Mouse (Mus musculus): ENCODE results near the gene Ddah2.

Gene Ddah2

DNA sequence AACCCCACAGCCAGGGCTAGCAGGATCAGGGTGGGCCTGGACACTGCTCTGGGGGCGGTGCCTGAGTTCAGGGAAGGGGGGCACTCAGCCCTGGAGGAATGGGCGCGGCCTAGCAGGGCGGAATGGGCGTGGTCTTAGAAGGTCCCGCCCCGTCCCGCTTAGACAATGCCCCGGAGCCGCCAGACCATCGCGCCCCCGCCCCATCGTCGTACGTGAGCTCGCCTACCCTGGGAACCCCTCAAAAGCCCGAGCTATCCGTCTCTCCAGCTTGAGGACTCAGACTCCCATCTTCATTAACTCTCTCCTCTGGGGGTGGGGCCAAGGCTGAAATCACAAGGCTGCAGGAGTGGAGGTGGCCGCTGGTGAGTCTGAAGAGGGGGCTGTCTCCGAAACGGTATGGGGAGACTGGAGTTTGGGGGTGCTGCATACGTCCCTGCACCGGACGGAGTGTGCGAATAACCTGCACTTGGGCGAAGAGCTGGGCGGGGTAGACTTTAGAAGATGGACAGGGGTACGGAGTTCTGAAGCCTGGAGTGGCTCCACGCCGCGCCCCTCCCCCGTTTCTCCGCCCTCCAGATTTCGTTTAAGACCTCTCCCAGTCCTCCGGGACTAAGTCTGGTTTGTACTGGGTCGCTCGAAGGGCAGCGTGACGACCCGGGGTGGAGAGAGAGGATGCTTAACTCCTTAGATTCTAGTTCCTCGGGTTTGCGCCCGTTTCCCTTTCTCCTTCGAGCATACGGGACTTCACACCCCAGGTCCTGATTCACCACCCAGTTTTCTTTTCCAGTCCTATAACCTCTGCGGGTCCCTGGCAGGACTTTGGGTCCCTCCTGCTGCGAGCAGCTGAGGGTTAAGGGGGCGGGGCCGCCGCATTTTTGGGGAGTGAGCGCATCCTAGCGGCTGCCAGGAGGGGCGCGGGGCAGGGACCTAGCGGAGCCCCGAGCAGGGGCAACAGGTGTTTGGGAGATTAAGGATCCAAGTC is at the start of gene Ddah2:
Gene Ddah2 (plus strand): TSS at position 125 of the 982 bp plus-strand sequence.
- in situ Hi-C loops (cut with MboI; ENCODE audit: low sequenced_read_pairs): no loop called here

DNA sequence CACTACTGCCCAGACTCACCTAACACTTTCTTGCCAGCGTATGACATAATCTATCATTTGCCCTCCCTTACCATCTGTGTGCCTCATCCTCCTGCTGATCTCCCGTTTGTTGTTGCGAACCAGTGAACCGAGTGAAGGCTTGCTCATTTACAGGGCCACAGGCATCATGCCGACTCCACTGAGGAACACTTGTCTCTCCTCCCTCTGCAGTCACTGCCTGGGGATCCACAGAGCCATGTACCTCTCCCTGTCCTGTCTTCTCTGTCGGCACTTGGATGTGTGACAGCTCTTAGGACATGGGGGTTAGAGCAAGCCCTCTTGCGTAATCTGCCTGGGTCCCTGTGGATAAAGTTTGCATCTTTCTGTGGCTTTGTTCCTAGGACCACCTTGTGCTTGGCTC is 49.2 kb upstream of the Ddah2 start:
- in situ Hi-C loops (cut with MboI; ENCODE audit: low sequenced_read_pairs): no loop called here

DNA sequence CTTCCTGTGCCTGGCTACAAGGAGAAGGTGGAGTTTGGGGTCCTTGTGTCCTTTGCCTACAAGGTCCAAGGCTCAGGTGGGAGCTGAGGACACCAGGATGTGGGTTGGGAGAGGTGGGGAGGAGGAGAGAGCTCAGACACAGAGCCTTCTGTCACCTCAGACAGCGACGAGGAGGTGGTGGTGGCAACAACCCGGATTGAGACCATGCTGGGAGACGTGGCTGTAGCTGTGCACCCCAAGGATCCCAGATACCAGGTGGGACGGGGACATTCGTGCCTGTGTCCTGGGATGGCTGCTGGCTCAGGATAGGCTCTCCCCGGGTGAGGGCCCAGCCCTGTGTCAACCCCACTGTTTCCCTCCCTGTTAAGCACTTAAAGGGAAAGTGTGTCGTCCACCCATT is 47.4 kb upstream of the Ddah2 start:
- in situ Hi-C loops (cut with MboI; ENCODE audit: low sequenced_read_pairs): no loop called here

DNA sequence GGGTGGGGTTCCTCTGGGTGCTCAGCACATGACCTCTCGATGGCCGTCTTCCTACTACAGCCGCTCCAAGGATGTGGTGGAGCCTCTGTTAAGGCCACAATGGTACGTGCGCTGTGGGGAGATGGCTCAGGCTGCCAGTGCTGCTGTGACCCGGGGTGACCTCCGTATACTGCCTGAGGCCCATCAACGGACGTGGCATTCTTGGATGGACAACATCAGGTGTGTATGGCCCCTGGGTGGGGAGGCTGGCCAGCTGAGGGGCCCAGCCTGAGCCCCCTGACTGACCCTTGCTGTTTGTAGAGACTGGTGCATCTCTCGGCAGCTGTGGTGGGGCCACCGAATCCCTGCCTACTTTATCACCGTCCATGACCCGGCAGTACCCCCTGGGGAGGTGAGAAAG is 46.4 kb upstream of the Ddah2 start:
- in situ Hi-C loops (cut with MboI; ENCODE audit: low sequenced_read_pairs): no loop called here

GRCm38 (mm10) chr17:35013221-35013620 is 45.6 kb upstream of the Ddah2 start:
- in situ Hi-C loops (cut with MboI; ENCODE audit: low sequenced_read_pairs): no loop called here

DNA sequence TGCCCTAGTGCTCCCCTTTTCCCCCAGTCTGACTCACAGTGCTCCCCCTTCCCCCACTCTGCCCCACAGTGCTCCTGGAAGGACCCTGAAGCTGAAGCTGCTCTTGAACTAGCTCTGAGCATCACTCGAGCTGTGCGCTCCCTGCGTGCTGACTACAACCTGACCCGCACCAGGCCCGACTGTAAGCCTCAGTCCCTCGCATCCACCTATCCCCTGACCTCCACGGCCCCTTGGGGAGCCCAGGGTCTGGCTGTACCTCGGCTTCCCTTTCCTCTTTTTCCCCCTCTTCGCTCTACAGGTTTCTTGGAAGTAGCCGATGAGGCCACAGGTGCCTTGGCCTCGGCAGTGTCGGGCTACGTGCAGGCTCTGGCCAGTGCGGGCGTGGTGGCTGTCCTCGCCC is 43.5 kb upstream of the Ddah2 start:
- in situ Hi-C loops (cut with MboI; ENCODE audit: low sequenced_read_pairs): no loop called here

- in situ Hi-C loops (cut with MboI; ENCODE audit: low sequenced_read_pairs): no loop called here
Measured at GRCm38 (mm10) chr17:35016376-35016775, 42.5 kb upstream of the Ddah2 start, which contains the start of gene Vwa7. TSS of gene Vwa7 (plus strand) at chr17:35016579.

DNA sequence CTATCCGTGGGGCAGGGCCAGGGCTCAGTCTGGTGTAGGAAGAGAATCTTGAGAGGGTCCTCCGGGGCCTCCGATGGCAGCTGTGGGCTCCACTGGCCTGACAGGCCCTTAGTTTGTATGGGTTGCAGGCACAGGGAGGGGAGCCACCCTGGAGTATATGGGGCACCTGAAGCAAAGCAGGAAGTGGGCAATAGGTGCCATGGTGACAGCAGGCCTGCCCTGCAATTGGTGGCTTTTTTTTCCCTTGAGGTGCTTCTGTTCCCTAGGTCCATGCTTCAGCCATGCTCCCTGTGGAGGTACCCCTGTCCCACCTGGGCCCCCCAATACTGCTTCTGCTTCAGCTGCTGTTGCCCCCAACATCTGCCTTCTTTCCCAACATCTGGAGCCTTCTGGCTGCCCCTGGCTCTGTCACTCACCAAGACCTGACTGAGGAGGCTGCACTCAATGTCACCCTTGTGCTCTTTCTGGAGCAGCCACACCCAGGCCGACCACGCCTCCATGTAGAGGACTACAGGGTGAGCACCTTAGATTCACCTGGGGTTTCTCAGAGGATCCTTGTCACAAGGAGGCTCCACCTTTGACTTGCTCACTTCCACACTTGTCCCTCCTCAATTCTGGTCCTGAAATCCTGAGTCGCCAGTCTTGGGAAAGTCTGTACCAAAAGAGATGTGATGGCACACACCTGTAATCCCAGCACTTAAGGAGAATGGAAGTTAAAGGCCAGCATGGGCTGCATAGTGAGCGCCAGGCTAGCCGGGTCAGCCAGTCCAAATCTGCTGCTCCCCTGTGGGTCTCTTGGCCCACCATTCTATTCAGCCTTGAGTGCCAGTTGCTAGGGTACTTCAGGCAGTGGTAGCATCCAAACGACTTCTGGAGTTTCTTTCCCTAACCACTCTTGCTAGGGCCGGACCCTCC is 41.8 kb upstream of the Ddah2 start:
- in situ Hi-C loops (cut with MboI; ENCODE audit: low sequenced_read_pairs): no loop called here

DNA sequence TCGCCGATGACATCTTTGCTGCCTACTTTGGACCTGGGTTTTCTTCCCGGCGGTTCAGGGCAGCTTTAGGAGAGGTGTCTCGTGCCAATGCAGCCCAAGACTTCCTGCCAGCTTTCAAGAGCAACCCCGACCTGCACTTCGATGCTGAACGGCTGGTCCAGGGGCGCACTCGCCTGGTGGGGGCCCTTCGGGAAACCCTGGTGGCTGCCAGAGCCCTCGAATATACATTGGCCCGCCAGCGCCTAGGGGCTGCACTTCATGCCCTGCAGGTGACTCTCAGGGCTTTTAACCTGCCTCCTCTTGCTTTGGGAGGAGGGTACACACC is 41.2 kb upstream of the Ddah2 start:
- in situ Hi-C loops (cut with MboI; ENCODE audit: low sequenced_read_pairs): no loop called here

GRCm38 (mm10) chr17:35018171-35018570 is 40.7 kb upstream of the Ddah2 start:
- in situ Hi-C loops (cut with MboI; ENCODE audit: low sequenced_read_pairs): no loop called here

- in situ Hi-C loops (cut with MboI; ENCODE audit: low sequenced_read_pairs): no loop called here
Measured at GRCm38 (mm10) chr17:35019894-35020293, 38.9 kb upstream of the Ddah2 start.

DNA sequence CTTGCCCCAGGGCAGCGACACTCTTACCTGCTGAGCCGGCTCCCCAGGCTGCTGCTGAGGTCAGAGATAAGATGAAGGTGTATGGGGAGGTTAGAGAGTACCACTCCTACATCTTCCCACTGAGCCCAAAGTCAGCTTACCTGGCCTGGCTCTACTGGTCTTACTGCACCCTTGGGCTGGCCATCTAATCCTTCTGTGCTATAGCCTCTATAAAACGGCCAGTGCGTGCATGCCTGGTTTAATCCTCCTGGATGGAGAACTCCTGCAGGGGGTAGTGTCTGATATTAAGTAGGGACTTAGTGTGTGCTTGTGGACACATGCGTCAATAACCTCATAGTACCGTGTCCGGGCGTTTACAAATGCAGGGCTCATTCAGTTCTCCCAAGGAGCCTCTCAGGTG is 38.3 kb upstream of the Ddah2 start:
- in situ Hi-C loops (cut with MboI; ENCODE audit: low sequenced_read_pairs): no loop called here

DNA sequence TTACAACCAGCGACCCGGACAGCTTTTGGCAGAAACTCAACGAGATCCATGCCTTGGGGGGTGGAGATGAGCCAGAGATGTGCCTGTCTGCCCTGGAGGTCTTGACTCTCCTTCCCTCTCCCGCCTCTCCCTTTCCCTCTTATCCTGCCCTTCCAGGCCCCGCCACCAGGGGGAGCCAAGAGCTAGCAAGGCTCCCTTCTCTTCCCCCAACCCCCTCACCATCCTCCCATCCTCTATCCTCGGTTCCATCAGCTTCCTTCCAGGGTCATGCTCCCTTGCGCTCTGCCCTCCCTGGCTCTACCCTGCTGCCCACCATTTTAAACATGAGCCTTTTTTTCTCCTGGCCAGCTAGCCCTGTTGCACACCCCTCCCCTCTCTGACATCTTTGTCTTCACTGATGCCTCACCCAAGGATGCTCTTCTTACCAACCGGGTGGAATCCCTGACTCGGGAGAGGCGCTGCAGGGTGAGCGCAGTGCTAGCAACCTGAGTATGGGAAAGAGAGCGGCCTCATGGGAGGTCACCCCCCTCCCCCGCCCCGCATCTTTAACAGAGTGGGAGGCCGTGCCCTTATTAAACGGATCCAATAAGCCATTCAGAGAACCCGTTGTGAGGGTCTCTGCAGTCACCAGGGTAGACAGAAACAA is 37.5 kb upstream of the Ddah2 start:
- in situ Hi-C loops (cut with MboI; ENCODE audit: low sequenced_read_pairs): no loop called here

DNA sequence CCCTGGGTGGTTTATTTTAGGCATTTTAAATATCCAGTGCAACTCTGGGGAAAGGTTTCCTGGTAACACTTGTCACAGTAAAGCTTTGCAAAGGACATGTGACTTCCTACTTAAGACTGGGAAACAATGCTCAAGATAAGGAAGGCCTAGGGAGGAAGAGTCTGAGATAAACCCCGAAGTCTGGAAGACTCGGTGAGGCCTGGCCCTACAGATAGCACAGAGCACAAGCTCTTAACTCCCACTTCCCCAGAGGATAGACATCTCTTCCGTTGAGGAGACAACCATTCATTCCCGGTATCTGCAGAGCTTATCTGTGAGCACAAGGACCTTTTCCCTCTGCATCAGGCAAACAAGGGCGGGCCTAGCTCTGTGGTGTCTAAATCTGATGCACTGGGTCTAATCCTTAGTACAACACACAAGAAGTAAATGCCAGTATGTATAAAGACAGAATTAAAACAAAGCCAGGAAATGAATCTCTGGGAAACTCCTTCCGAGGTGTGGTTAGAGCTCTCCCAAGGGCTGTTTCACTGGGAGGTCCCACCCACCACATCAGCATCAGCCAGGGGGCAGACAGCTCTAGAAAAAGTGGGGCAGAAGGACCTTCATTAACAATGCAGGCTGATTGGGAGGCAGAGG is 36.9 kb upstream of the Ddah2 start:
- in situ Hi-C loops (cut with MboI; ENCODE audit: low sequenced_read_pairs): no loop called here

DNA sequence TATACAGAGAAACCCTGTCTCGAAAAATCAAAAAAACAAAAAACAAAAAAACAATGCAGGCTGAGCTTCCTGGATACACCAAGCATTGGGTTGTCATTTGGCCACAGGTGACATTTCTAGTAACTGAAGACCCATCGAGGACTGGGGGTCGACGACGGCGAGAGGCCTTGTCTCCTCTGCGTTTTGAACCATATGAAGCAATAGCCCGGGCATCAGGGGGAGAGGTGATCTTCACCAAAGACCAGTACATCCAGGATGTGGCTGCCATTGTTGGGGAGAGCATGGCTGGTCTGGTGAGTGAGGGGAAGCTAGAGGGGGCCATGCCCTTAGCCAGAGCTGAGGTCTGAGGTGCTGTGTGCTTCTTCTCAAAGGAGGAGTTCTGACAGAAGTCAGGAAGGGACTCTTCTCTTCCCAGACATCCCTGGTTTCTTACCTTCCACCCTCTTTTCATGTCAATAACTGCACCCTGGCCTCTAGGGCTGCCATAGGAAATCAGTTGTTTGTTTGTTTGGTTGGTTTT is 36.2 kb upstream of the Ddah2 start:
- in situ Hi-C loops (cut with MboI; ENCODE audit: low sequenced_read_pairs): no loop called here

GRCm38 (mm10) chr17:35023221-35023620 is 35.6 kb upstream of the Ddah2 start:
- in situ Hi-C loops (cut with MboI; ENCODE audit: low sequenced_read_pairs): no loop called here

DNA sequence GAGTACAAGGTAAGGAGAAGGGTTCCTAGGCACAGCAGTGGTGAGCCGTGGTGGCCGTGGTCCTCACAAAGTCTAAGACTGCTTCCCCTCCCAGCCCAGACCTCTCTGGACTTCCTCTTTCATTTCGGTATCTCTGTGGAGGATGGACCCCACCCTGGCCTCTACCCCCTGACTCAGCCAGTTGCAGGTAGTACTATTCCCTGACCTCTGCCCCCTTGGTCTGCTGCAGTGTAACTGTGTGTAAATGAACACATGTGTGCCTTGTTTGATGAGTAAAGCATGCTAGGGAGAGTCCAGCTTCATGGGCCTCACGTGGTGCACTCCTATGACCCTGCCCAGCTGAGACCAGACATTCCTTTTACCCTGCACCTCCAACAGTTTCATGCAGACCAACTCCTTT is 35.1 kb upstream of the Ddah2 start:
- in situ Hi-C loops (cut with MboI; ENCODE audit: low sequenced_read_pairs): no loop called here

GRCm38 (mm10) chr17:35024261-35024660 is 34.6 kb upstream of the Ddah2 start:
- in situ Hi-C loops (cut with MboI; ENCODE audit: low sequenced_read_pairs): no loop called here

DNA sequence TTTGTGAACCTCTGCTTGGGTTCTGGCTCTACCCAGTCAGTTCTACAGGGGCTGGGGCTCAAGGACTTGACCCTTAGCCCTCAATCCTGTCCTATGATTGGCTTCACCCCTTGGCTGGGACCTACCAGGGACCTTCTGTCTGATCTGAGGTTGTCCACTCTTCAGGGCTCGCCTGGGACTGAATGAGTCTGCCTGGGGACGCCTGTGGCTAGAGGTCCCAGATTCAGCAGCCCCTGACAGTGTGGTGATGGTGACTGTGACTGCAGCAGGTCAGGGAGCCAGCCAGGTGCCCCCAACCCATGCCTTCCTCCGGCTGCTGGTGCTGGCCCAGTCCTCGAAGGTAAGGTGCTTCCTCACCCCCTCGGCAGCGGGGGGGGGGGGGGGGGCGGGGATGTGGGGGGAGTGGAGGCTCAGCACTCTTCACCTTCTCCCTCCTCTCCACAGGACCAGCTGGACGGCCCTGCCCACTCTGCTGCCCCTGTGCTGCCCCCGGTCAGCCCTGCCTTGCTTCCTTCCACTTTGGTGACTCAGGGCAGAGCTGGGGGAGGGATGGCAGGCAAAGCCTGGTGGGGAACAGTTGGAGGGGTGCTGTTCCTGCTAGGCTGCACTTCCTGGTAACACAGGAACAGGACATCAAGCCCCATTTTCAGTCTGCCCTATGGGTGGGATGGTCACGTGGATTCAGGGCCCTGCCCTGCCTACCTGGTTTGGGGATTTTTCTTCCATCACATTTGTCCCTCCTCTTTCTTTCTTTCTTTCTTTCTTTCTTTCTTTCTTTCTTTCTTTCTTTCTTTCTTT is 33.9 kb upstream of the Ddah2 start:
- in situ Hi-C loops (cut with MboI; ENCODE audit: low sequenced_read_pairs): no loop called here

DNA sequence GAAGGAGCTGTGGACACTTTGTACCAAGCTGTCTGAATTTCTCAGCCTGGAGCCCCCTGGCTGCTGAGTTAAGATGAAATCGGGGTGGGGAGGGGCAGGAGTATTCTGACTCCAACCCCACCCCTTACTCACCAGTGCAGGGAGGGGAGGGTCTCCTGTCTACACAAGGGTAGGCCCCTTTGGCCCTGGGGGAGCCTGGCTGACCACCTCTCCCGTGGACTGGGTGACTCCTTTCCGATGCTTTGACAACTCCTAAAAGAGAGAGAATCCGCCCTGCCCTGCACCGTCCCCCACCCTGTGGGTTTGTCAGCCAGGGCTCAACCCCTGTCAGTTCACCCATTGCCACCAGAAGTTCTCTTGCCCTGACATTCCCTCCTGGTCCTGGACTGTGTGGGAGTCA is 32.6 kb upstream of the Ddah2 start:
- in situ Hi-C loops (cut with MboI; ENCODE audit: low sequenced_read_pairs): no loop called here
